Mouse (Mus musculus): ENCODE results near the gene Csnk2b.
A peak's percentile ranks its signal among the peaks of the same experiment; 100 is the strongest.

The Csnk2b gene

GRCm38 (mm10) chr17:35121871-35122303, at the start of gene Csnk2b:
Csnk2b (minus strand) TSS chr17:35122053.
- DNase-seq, result peak in 1 of 2 experiments; percentile 80

DNA sequence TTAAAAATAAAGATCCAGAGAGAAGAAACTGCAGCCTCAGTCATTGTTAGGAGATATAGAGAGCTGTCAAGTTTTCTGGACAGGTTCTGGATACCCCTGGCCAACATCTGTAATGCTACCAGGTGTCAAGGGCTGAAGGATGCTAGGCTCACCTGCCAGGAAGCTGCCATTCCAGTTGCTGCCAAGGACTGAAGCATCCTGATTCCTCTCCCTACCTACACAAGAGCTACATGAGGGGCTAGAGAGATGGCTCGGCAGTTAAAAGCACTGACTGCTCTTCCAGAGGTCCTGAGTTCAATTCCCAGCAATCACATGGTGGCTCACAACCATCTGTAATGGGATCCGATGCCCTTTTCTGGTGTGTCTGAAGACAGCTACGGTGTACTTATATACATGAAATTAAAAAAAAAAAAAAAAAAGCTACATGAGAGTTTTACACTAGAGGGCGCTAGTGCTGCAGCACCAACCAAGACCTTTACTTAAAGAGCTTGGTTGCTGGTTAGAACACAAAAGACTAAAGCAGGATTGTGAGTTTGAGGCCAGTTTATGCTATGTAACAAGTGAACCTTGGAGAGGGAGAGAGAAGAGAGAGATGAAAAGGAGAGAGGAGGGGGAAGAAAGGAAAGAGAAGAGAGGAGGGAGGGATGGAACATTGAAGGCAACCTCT, 46.8 kb upstream of the Csnk2b start:
- no peak for DNase-seq

- DNase-seq, result no peak
Observed at GRCm38 (mm10) chr17:35167794-35168193, 45.9 kb upstream of the Csnk2b start.

DNA sequence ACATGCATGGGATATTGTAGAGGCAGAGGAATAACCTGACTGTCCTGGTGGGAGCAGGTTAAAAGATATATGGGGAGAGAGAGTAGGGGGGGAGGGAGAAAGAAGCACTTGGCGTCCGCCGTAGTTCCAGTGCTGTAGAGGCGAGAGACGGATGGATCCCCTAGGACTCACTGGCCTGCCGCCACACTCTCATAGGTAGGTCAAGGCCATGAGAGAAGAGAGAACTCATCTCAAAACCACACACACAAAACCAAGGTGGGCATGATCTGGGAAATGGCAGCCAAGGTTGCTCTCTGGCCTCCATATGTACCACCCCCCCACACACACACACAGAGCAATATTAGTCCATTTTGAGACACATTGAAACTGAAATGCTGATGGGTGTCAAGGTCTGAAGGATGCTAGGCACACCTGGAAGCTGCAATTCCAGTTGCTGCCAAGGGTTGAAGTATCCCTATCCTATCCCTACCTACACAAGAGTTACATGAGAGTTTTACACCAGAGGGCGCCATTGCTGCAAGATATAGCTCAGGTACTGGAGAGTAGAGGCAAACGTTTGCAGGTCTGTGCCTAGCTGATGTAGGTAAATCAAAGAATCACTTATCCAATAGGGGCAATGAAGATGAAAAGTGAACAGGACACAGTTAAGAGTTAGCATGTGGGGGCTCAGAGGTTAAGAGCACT, 44.6 kb upstream of the Csnk2b start:
- peak; percentile 63 to 82 for DNase-seq

DNA sequence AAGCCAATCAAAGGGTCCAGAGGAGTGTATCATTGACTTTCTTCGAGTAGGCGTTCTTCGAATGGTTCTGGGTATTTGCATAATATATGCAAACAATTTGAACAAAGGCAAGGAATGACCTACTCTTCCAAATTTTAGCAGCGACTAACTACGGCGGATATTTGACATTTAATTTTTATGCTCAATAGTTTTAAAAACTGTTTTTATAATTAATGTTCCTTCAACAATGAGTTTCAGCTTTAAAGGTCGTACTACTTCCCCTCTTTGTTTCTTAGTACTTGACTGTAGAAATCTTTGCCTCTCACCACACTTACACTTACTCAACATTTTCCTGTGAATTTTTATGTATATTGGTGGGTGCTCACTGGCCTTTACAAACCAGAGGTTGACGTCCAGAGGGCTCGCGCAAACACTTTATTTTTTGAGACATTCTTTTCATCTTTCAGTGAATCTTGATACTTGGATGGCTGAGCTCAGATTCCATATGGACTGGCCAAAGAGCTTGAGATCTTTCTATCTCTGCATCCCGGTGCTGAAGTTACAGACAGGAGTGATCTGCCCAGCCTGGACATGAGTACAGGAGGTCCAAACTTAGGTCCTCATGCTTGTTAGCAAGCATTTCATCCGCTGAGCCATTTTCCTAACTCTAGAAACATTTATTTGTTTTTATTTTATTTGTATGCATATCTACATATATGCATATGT, 43.8 kb upstream of the Csnk2b start:
- no peak for DNase-seq

- DNase-seq, result peak; percentile 98 to 99
Observed at GRCm38 (mm10) chr17:35164568-35165450, 43.0 kb upstream of the Csnk2b start, which contains the start of gene Prrc2a. Prrc2a (minus strand) TSS chr17:35164897.

- DNase-seq, result no peak
Observed at GRCm38 (mm10) chr17:35164218-35164567, 42.3 kb upstream of the Csnk2b start.

DNA sequence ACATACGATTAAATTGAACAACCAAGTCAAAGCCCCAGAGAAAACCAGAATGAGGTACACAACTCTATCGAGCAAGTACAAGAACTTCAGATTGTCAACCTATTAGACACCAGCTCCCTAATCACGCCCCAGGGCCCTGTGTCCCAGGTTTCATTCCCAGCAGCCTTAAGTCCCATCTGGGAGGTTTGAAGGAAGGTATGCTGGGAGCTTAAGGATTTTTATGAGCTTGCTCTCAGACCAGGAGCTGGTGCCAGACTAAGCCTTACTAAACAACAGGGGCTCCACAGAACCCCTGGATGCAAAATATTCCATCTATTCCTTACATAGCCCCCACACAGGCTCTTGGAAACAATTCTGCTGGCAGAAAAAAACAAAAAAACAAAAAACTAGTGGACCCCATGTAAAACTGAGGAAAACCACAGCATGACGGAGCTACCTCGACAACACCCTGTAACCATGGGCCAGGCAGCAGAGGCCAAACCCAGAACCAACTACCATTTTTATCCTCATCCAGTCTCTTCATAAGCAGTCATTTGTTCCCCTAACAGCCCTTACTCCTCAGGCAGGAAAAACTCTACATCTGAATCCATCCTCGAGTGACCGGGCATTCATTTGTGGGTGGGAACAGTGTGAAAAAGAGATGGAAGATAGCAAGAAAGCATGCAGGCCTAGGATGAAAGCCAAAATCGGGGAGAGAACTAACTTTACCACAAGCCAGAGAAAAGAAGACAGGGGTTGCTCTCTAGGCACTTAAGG, 41.7 kb upstream of the Csnk2b start:
- DNase-seq, result no peak

GRCm38 (mm10) chr17:35162730-35163129, 40.9 kb upstream of the Csnk2b start:
- peak; percentile 34 to 63 for DNase-seq

- DNase-seq, result no peak
Observed at GRCm38 (mm10) chr17:35162121-35162520, 40.3 kb upstream of the Csnk2b start.

GRCm38 (mm10) chr17:35161421-35161820, 39.6 kb upstream of the Csnk2b start:
- DNase-seq, result no peak

- peak in 1 of 2 experiments; percentile 51 for DNase-seq
Observed at GRCm38 (mm10) chr17:35159638-35160037, 37.8 kb upstream of the Csnk2b start.

DNA sequence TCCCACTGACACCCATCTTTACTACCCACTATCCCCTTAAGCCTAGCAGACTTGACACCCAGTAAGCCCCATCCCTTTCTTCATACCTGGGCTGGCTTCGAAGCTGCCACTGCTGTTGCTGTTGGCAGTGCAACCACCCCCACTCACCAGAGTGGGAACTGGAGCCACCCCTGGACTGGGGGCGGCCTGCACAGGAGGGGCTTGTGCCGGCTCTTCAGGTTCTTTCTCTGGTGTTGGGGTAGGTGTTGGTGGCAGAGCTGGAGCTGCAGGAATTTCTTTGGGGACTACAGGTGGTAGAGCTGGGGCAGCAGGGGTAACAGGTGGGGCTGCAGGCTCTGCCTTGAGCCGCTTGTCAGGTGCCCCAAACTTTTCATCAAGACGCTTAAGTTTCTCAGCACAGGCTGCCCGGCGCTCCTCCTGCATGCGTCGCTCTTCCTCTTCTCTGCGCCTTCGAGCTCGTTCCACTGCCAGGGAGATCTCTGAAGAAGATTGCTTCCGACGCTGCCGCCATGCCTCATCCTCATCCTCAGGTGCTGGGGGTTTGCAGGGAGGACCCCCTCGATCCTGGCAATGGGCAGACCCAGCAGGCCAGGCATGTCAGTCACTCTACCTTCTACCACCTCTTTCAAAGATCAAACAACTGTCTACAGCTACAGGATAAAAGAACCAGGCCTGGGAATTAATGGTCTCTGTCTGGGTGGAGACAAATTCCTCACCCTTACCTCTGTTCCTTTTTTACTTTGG, 37.2 kb upstream of the Csnk2b start:
- no peak for DNase-seq

DNA sequence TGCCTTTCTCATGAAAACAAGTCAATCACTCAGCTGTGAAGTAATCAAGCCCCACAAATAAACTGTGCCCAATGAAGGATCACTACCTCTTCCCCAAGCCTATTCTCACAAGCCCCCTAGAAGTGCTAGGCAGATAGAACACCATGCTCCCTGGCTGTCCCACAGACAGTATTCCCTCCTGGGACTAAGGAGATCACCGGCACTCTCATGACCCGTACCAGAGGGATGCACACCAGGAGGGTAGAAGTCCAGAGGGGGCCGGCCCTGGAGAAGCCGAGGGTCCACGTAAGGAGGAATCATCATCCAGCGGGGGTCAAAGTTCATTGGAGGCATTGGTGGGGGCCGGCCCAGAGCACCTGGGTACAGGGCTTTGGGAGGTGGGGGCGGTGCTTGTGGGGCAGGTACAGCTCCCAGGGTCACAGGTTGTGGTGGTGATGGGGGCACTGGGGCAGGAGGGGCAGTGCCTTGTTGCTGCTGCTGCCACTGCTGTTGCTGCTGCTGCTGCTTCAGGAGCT, 35.9 kb upstream of the Csnk2b start:
- no peak for DNase-seq

GRCm38 (mm10) chr17:35157254-35157653, 35.4 kb upstream of the Csnk2b start:
- no peak for DNase-seq

GRCm38 (mm10) chr17:35156461-35157200, 34.8 kb upstream of the Csnk2b start:
- no peak for DNase-seq

GRCm38 (mm10) chr17:35155451-35155850, 33.6 kb upstream of the Csnk2b start:
- DNase-seq, result peak in 1 of 2 experiments; percentile 26

GRCm38 (mm10) chr17:35154616-35155015, 32.8 kb upstream of the Csnk2b start:
- peak in 1 of 2 experiments; percentile 15 for DNase-seq

- no peak for DNase-seq
Observed at GRCm38 (mm10) chr17:35153931-35154330, 32.1 kb upstream of the Csnk2b start.

- no peak for DNase-seq
Observed at GRCm38 (mm10) chr17:35153077-35153476, 31.2 kb upstream of the Csnk2b start.

Measured in cerebellum, postnatal 25 days (tissue).